21 mouse cellular contexts compared by ENCODE assay signal in the genomic region with DNA sequence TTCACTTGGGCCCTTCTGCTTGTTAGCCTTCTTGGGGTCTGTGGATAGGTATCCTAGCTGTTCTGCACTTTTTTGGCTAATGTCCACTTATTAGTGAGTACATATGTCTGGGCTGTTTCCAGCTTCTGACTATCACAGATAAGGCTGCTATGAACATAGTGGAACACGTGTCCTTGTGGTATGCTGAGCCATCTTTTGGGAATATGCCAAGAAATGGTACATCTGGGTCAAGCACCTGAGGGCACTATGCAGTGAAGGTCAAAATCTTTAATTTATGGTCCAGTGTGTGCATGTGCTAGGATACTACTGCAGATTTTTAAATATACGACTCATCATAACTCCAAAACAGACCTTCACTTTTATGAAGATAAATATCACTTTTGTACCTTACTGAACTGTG.
"Had no signal": no experiment of that assay in that cellular context is flagged by ENCODE, and none has a peak within 500 bp of the region (broad histone marks: within the 10 kb centered on the region; RNA-seq: fewer than 3 reads in every experiment).

No protein-coding gene starts in this region.

- H3K9me3 ChIP-seq: limb, embryonic 12.5 days; limb, embryonic 15.5 days; liver, embryonic 15.5 days; lung, embryonic 15.5 days; midbrain, embryonic 10.5 days; neural tube, embryonic 12.5 days; neural tube, embryonic 15.5 days had no signal

- H3K4me1 ChIP-seq: limb, embryonic 12.5 days; limb, embryonic 15.5 days; liver, embryonic 15.5 days; lung, embryonic 15.5 days; megakaryocyte, embryonic 14.5 days; neural tube, embryonic 12.5 days; neural tube, embryonic 15.5 days had no signal

- H3K4me3 ChIP-seq: limb, embryonic 12.5 days; limb, embryonic 15.5 days; liver, embryonic 15.5 days; lung, embryonic 15.5 days; megakaryocyte, embryonic 14.5 days; midbrain, embryonic 10.5 days; neural tube, embryonic 12.5 days; neural tube, embryonic 15.5 days had no signal

- DNase-seq: kidney, adult 9 months; kidney, postnatal 14 days; kidney, postnatal 4 days; left cerebral cortex, postnatal 4 days; lung, adult 18-20 months; lung, postnatal 10 days; lung, postnatal 36 days; midbrain, embryonic 14.5 days; right cerebral cortex, adult 18-20 months; right cerebral cortex, postnatal 14 days; right cerebral cortex, postnatal 4 days; thymus, postnatal 25 days had no signal

- H3K36me3 ChIP-seq: limb, embryonic 12.5 days; limb, embryonic 15.5 days; liver, embryonic 15.5 days; lung, embryonic 15.5 days; midbrain, embryonic 10.5 days; neural tube, embryonic 12.5 days; neural tube, embryonic 15.5 days had no signal

- H3K27ac ChIP-seq: limb, embryonic 12.5 days; limb, embryonic 15.5 days; liver, embryonic 15.5 days; lung, embryonic 15.5 days; midbrain, embryonic 10.5 days; neural tube, embryonic 12.5 days; neural tube, embryonic 15.5 days had no signal

- H3K4me2 ChIP-seq: limb, embryonic 12.5 days; limb, embryonic 15.5 days; liver, embryonic 11.5 days; liver, embryonic 15.5 days; lung, embryonic 15.5 days; neural tube, embryonic 12.5 days; neural tube, embryonic 15.5 days had no signal

- H3K27me3 ChIP-seq: limb, embryonic 12.5 days; limb, embryonic 15.5 days; liver, embryonic 15.5 days; lung, embryonic 15.5 days; megakaryocyte, embryonic 14.5 days; neural tube, embryonic 12.5 days; neural tube, embryonic 15.5 days had no signal

- H3K9ac ChIP-seq: limb, embryonic 12.5 days; limb, embryonic 15.5 days; liver, embryonic 15.5 days; lung, embryonic 15.5 days; neural tube, embryonic 12.5 days; neural tube, embryonic 15.5 days had no signal
